Mouse (Mus musculus): ENCODE measurements around the gene Prdm2. TPM values are rescaled to one million over a fixed set of nuclear protein-coding genes. Genes with fewer than 3 reads are reported as not detected.

Prdm2 gene
- total and polyA plus RNA-seq, 3 experiments, result 9.3 to 22.0 (median 20.1) TPM

DNA sequence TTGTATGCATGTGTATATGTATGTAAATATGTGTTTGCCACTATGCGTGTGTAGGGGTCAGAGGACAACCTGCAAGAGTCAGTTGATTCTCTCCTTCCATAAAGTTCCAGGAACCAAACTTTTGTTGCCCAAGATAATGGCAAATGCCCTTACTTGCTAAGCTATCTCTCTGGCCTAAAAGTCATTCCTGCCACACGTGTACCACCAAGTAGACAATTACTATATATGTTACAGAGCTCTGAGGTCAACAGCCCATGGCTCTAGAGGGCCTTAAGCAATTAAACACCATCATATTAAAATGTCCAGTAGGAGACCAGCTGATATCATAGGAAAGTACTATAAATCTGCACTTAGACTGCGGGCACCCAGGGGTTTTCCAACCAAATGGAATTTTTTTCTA, 10.1 kb downstream of the Prdm2 start:
- Histone ChIP-seq H3K27ac (no peak overlapping the region), H3K9ac (ENCODE audit: low read depth, low read length) (no peak overlapping the region), H3K36me3 (ENCODE audit: control insufficient read depth, insufficient read depth, low read length) (no peaks in the 10 kb centered on the region), H3K27me3 (ENCODE audit: control insufficient read depth, insufficient read depth, low read length) (no peaks in the 10 kb centered on the region), H3K4me1 (ENCODE audit: control insufficient read depth, insufficient read depth, low read length) (peaks cover 3% of the 10 kb centered on the region; the same call in 1 of the 2 replicates), H3K4me3 (no peak overlapping the region), H3K79me2 (replicated peaks; ENCODE audit: control insufficient read depth, insufficient read depth, low read length) (peaks cover 8% of the 10 kb centered on the region)
- intact Hi-C loops (cut with DNase I), result no loop called here
- DNase-seq, result no peak
- WGBS, result 80% methylated on average over 3 of the region's 3 CpGs
- TF ChIP-seq POLR2A (IDR thresholded peaks at IDR 0.05; ENCODE audit: insufficient read depth, low read depth, low read length), result no peak
- TF ChIP-seq CTCF (IDR thresholded peaks at IDR 0.05), result no peak
- no peak for TF ChIP-seq EP300 (IDR thresholded peaks at IDR 0.05; ENCODE audit: insufficient read depth, low read depth, low read length)

DNA sequence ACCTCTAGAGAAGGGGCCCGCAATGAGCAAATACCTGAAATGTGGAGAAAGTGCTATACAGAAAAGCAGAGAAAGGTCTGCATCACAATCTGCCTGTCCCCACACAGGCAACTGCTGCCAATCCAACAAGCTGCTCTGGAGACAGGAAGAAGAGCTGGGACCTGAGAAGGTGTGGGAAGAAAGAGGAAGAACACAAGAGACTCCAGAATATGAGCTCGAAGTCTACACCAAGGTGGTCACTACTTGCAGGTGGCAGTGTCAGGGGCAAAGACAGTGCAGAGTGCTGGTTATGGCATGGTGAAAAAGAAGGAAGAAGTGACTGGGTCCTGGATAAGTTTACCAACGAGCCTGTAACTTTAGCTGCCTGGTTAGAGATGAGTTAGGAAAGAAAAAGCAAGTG, 14.4 kb downstream of the Prdm2 start:
- no peak overlapping the region for H3K4me3 ChIP-seq
- H3K27me3 ChIP-seq (ENCODE audit: control insufficient read depth, insufficient read depth, low read length), result no peaks in the 10 kb centered on the region
- no peak for TF ChIP-seq CTCF (IDR thresholded peaks at IDR 0.05)
- TF ChIP-seq POLR2A (IDR thresholded peaks at IDR 0.05; ENCODE audit: insufficient read depth, low read depth, low read length), result no peak
- intact Hi-C loops (cut with DNase I), result no loop called here
- no peaks in the 10 kb centered on the region for H3K36me3 ChIP-seq (ENCODE audit: control insufficient read depth, insufficient read depth, low read length)
- H3K9ac ChIP-seq (ENCODE audit: low read depth, low read length), result no peak overlapping the region
- DNase-seq, result no peak
- H3K79me2 ChIP-seq (replicated peaks; ENCODE audit: control insufficient read depth, insufficient read depth, low read length), result peaks cover 5% of the 10 kb centered on the region
- no peak overlapping the region for H3K27ac ChIP-seq
- H3K4me1 ChIP-seq (ENCODE audit: control insufficient read depth, insufficient read depth, low read length), result peaks cover 3% of the 10 kb centered on the region; the same call in 1 of the 2 replicates
- WGBS, result 78% methylated on average over 3 of the region's 3 CpGs

DNA sequence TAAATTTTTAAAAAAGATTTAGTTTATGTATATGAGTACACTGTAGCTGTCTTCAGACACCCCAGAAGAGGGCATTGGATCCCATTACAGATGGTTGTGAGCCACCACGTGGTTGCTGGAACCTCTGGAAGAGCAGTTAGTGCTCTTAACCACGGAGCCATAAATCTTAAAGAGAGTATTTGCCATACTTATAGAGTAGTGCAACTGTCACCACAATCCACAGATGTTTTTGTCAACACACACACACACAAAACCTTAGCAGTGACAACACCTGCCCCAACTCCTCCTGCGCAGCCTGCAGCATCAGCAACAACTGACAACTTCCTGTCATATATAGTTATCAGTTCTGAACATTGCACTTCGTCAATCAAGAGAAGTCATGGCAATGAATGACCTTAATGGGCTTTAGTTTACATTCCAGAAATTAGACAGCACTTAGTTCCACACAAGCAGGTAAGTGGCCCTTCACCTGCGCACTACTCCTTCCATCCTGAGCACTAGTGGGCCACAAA, 14.9 kb downstream of the Prdm2 start:
- H3K4me3 ChIP-seq, result no peak overlapping the region
- WGBS, result 91% methylated on average over 5 of the region's 5 CpGs

DNA sequence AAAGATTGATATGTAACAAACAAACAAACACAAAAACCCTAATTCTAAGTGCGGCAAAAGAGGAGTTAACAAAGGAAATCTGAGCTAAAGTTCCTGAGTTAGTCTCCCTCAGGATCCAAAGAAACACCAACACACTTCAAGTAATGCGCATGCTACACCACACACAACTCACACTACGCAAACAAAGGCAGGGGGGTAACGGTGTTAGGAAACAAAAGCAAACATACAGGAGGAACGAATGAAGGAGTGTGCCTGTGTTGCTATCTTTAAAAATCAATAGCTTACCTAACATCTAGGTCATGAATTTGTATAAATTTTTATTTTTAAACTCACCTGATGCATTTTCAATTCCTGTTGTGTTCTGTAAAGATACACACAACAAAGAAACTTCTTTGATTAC, 18.5 kb downstream of the Prdm2 start:
- 82% methylated on average over 5 of the region's 5 CpGs for WGBS
- TF ChIP-seq CTCF (IDR thresholded peaks at IDR 0.05), result no peak
- TF ChIP-seq POLR2A (IDR thresholded peaks at IDR 0.05; ENCODE audit: insufficient read depth, low read depth, low read length), result no peak
- no peak for TF ChIP-seq EP300 (IDR thresholded peaks at IDR 0.05; ENCODE audit: insufficient read depth, low read depth, low read length)
- Histone ChIP-seq H3K27ac (no peak overlapping the region), H3K79me2 (replicated peaks; ENCODE audit: control insufficient read depth, insufficient read depth, low read length) (0 out of 2 replicates have a peak, but pooled peaks cover 2% of the 10 kb centered on the region), H3K4me1 (ENCODE audit: control insufficient read depth, insufficient read depth, low read length) (peaks cover 3% of the 10 kb centered on the region), H3K36me3 (ENCODE audit: control insufficient read depth, insufficient read depth, low read length) (no peaks in the 10 kb centered on the region), H3K4me3 (no peak overlapping the region), H3K9ac (ENCODE audit: low read depth, low read length) (no peak overlapping the region), H3K27me3 (ENCODE audit: control insufficient read depth, insufficient read depth, low read length) (no peaks in the 10 kb centered on the region)
- intact Hi-C loops (cut with DNase I), result no loop called here
- DNase-seq, result no peak

More for the DNA sequence above, 14.9 kb downstream of the Prdm2 start:
- DNase-seq, result no peak
- Histone ChIP-seq H3K79me2 (replicated peaks; ENCODE audit: control insufficient read depth, insufficient read depth, low read length) (peaks cover 4% of the 10 kb centered on the region; the same call in 1 of the 2 replicates), H3K4me1 (ENCODE audit: control insufficient read depth, insufficient read depth, low read length) (peaks cover 2% of the 10 kb centered on the region; the same call in 1 of the 2 replicates), H3K9ac (ENCODE audit: low read depth, low read length) (no peak overlapping the region), H3K36me3 (ENCODE audit: control insufficient read depth, insufficient read depth, low read length) (no peaks in the 10 kb centered on the region), H3K27me3 (ENCODE audit: control insufficient read depth, insufficient read depth, low read length) (no peaks in the 10 kb centered on the region), H3K27ac (no peak overlapping the region)
- intact Hi-C loops (cut with DNase I), result no loop called here
- TF ChIP-seq CTCF (IDR thresholded peaks at IDR 0.05) (no peak), EP300 (IDR thresholded peaks at IDR 0.05; ENCODE audit: insufficient read depth, low read depth, low read length) (no peak), POLR2A (IDR thresholded peaks at IDR 0.05; ENCODE audit: insufficient read depth, low read depth, low read length) (no peak)

DNA sequence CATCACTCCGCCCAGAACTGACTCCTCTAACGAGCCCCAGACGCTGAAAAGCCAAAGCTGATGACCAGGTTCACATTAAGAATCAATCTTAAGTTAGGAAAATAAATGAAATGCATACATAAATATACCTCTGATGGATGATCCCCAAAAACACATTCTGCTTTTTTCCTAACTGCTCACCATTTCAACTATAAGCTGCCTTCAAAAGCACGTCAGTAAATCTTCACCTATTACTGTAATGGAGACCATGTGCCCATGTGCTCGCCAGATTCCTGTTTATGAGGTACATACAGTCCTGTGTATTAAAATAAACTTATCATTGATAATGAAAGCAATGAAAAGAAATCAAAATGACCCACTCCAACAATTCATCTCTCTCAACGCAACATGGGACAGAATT, 19.6 kb downstream of the Prdm2 start:
- no peak overlapping the region for H3K27ac ChIP-seq
- DNase-seq, result no peak
- H3K4me1 ChIP-seq (ENCODE audit: control insufficient read depth, insufficient read depth, low read length), result peaks cover 5% of the 10 kb centered on the region
- TF ChIP-seq CTCF (IDR thresholded peaks at IDR 0.05), result no peak
- no peak for TF ChIP-seq EP300 (IDR thresholded peaks at IDR 0.05; ENCODE audit: insufficient read depth, low read depth, low read length)
- no peak for TF ChIP-seq POLR2A (IDR thresholded peaks at IDR 0.05; ENCODE audit: insufficient read depth, low read depth, low read length)
- whole genome bisulfite sequencing, result 90% methylated on average over 6 of the region's 6 CpGs
- intact Hi-C loops (cut with DNase I), result no loop called here
- H3K36me3 ChIP-seq (ENCODE audit: control insufficient read depth, insufficient read depth, low read length), result peaks cover 2% of the 10 kb centered on the region; the same call in 1 of the 2 replicates
- no peak overlapping the region for H3K4me3 ChIP-seq
- H3K9ac ChIP-seq (ENCODE audit: low read depth, low read length), result no peak overlapping the region
- 0 out of 2 replicates have a peak, but pooled peaks cover 2% of the 10 kb centered on the region for H3K79me2 ChIP-seq (replicated peaks; ENCODE audit: control insufficient read depth, insufficient read depth, low read length)
- H3K27me3 ChIP-seq (ENCODE audit: control insufficient read depth, insufficient read depth, low read length), result no peaks in the 10 kb centered on the region

DNA sequence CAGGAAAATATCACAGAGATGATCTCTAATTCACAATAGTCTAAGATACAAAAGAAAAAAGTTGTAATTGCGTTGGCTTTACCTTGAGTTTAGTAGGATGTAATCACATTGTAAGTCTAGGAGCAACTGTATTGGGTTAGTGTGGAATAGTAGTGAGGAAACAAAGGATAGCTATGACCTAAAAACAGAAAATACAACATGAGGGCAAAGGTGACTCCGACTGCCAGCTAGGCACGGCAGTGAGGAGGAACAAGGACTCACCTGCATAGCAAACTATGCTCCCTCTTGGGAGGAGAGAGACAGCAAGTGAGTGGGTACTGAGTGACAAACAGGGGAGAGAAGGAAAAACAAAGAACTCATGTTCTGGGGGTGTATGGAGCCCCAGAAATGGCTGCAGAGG, 21.0 kb downstream of the Prdm2 start:
- Histone ChIP-seq H3K4me1 (ENCODE audit: control insufficient read depth, insufficient read depth, low read length) (peaks cover 5% of the 10 kb centered on the region), H3K4me3 (no peak overlapping the region), H3K27me3 (ENCODE audit: control insufficient read depth, insufficient read depth, low read length) (no peaks in the 10 kb centered on the region), H3K9ac (ENCODE audit: low read depth, low read length) (no peak overlapping the region), H3K79me2 (replicated peaks; ENCODE audit: control insufficient read depth, insufficient read depth, low read length) (0 out of 2 replicates have a peak, but pooled peaks cover 2% of the 10 kb centered on the region), H3K27ac (no peak overlapping the region), H3K36me3 (ENCODE audit: control insufficient read depth, insufficient read depth, low read length) (peaks cover 2% of the 10 kb centered on the region; the same call in 1 of the 2 replicates)
- WGBS, result 75% methylated on average over 3 of the region's 3 CpGs
- TF ChIP-seq EP300 (IDR thresholded peaks at IDR 0.05; ENCODE audit: insufficient read depth, low read depth, low read length) (no peak), POLR2A (IDR thresholded peaks at IDR 0.05; ENCODE audit: insufficient read depth, low read depth, low read length) (no peak), CTCF (IDR thresholded peaks at IDR 0.05) (no peak)
- no peak for DNase-seq
- intact Hi-C loops (cut with DNase I), result no loop called here
